Mouse (Mus musculus) stomach, postnatal 0 days (tissue): Measurements from ENCODE around the gene Kcnip4. TPM values are rescaled to one million over a fixed set of nuclear protein-coding genes. Genes with fewer than 3 reads are reported as not detected.

Source experiments
- ATAC-seq: fragments of 200-750 bp; cut with Nextera tagmentation; 2 replicates; pipeline ENCODE4 v1.8.0; 2017; ENCODE audit not compliant: low FRiP score, low TSS enrichment
- DNase-seq: peaks from one replicate; pipeline ENCODE4 v3.0.0-alpha.2; 2016; ENCODE audit warnings: low spot score
- H3K27ac ChIP-seq: fragments of 300-500 bp; sonication (generic); replicated peaks from 2 replicates; pipeline ENCODE4 v1.5.1; 2014; ENCODE audit warnings: mild to moderate bottlenecking, control low read depth
- H3K27me3 ChIP-seq: fragments of 300-500 bp; sonication (generic); 2 replicates; pipeline ENCODE4 v1.6.1; 2014; ENCODE audit warnings: low read length; ENCODE audit not compliant: control insufficient read depth, insufficient read depth
- H3K36me3 ChIP-seq: fragments of 300-500 bp; sonication (generic); 2 replicates; pipeline ENCODE4 v1.6.1; 2014; ENCODE audit warnings: low read length, mixed read lengths; ENCODE audit not compliant: control insufficient read depth, insufficient read depth
- H3K4me1 ChIP-seq: fragments of 300-500 bp; sonication (generic); replicated peaks from 2 replicates; pipeline ENCODE4 v1.6.1; 2014; ENCODE audit warnings: antibody characterized with exemption; ENCODE audit not compliant: control insufficient read depth, insufficient read depth
- H3K4me2 ChIP-seq: fragments of 300-500 bp; sonication (generic); replicated peaks from 2 replicates; pipeline ENCODE4 v1.6.1; 2014; ENCODE audit warnings: low read depth, mild to moderate bottlenecking, control low read depth, moderate library complexity
- H3K4me3 ChIP-seq: fragments of 300-500 bp; sonication (generic); 2 replicates; pipeline ENCODE4 v1.5.1; 2014; ENCODE audit warnings: low read depth, low read length, control low read depth
- H3K9ac ChIP-seq: fragments of 300-500 bp; sonication (generic); 2 replicates; pipeline ENCODE4 v1.6.1; 2014; ENCODE audit warnings: mild to moderate bottlenecking, low read length, control low read depth, mixed read lengths
- H3K9me3 ChIP-seq: fragments of 300-500 bp; sonication (generic); 2 replicates; pipeline ENCODE4 v1.6.1; 2016; ENCODE audit warnings: low read length; ENCODE audit not compliant: control insufficient read depth
- CTCF ChIP-seq: IDR thresholded peaks from 2 replicates; pipeline ENCODE4 v1.5.1; 2016; ENCODE audit warnings: antibody characterized with exemption, low read depth, mild to moderate bottlenecking, moderate library complexity
- EP300 ChIP-seq: optimal IDR thresholded peaks from 2 replicates; pipeline ENCODE3; 2016; ENCODE audit warnings: antibody characterized with exemption
- WGBS: fragments of 180-500 bp; shearing (Covaris S2); extraction: QIAGEN DNeasy Blood & Tissue Kit; methylation state at CpG from one replicate; pipeline ENCODE4 v1.1.7; 2014; 5-methylcytosine and 5-hydroxymethylcytosine counted together
- polyA plus RNA-seq: library from polyadenylated mRNA; unstranded; fragments of >200 nt; fragmentation: Nextera tagmentation; extraction: Ambion mirVana; gene quantifications from 2 replicates; pipeline ENCODE4 v1.2.1, GENCODE M21; 2015

Gene Kcnip4
- polyA plus RNA-seq, 1 experiment from 2014 or later = 1.3 TPM

DNA sequence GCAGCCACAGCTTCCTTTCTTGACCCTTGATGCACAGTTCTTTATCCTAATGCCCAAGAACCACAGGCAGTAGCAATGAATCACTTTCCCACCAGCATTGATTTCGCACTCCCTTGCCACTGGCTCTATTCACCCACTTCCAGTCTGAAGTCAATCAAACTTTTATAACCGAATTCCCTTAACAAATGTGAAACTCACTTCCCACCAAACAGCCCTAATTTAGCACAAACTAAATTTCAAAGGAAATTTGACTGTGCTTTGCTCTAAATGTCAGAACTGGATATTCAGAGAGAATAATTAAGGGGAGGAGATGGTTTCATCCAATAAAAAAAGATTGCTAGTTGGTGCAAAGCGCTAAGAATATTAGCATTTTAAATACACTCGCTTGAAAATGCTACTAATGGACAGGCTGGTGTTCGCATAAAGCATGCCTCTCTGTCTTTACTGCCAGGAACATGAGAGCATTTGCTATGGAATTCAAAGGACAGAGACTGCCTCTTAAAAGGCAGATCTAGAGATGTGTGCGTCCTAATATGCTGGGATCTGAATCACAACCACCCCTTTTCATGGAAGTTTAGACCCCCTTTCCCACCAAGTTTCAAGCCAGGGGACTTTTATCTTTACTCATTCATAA lies 63.9 kb downstream of the Kcnip4 start:
- TF ChIP-seq CTCF (no peak), EP300 (no peak)

DNA sequence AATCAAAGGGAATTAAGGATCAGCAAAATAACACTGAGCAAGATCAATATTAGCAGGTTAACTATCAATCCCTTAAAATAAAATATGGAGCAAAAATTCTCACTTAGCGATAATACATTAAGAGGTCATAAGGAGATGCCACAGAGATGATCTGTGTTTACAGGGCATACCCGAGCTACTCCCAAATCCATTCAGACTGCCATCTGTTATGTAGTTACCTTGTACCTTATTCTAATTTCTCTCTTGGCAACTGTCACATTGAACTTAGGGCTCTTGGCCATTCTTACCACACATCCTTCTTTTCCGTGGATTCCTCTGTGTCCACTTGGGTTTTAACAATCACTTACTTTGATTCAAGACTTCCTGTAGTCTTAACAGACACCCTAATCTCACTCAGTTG lies 71.6 kb downstream of the Kcnip4 start:
- TF ChIP-seq CTCF (no peak), EP300 (no peak)
- Histone ChIP-seq H3K4me2 (no peak overlapping the region), H3K9ac (no peak overlapping the region), H3K4me3 (no peak overlapping the region), H3K27ac (no peak overlapping the region), H3K36me3 (no peaks in the 10 kb centered on the region), H3K4me1 (no peaks in the 10 kb centered on the region), H3K9me3 (no peaks in the 10 kb centered on the region), H3K27me3 (no peaks in the 10 kb centered on the region)
- DNase-seq = no peak
- WGBS = 81% methylated on average over 3 of the region's 3 CpGs
- ATAC-seq = no peak

More for the DNA sequence above, 63.9 kb downstream of the Kcnip4 start:
- Histone ChIP-seq H3K27ac (no peak overlapping the region), H3K27me3 (no peaks in the 10 kb centered on the region), H3K9me3 (no peaks in the 10 kb centered on the region), H3K4me3 (no peak overlapping the region), H3K36me3 (no peaks in the 10 kb centered on the region), H3K9ac (no peak overlapping the region), H3K4me1 (no peaks in the 10 kb centered on the region), H3K4me2 (no peak overlapping the region)
- DNase-seq (no peak), ATAC-seq (no peak)
- 82% methylated on average over 6 of the region's 6 CpGs for WGBS

DNA sequence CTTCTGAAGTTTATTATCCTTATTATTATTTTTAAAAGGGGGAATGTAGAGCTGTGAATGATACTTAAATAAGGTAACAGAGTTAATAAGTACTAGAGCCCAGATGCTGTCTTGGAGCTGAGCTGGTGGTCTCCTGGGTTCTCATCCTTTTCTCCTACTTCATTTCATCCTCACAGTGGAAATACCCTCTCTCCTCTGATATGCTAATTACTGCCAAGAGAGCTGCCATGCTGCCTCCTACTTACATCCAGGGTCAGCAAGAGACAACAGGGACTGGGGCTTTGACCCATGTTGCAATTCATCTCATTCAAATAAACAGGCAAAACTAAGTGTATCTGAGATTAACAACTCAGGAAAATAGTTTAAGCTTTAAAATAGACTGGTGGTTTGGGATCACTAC lies 73.4 kb downstream of the Kcnip4 start:
- H3K9ac ChIP-seq = no peak overlapping the region
- H3K4me2 ChIP-seq = no peak overlapping the region
- TF ChIP-seq EP300 (no peak), CTCF (no peak)
- no peak for DNase-seq
- no peaks in the 10 kb centered on the region for H3K4me1 ChIP-seq
- no peak for ATAC-seq
- no peaks in the 10 kb centered on the region for H3K27me3 ChIP-seq
- H3K36me3 ChIP-seq = no peaks in the 10 kb centered on the region
- H3K27ac ChIP-seq = no peak overlapping the region
- no peak overlapping the region for H3K4me3 ChIP-seq
- H3K9me3 ChIP-seq = no peaks in the 10 kb centered on the region

DNA sequence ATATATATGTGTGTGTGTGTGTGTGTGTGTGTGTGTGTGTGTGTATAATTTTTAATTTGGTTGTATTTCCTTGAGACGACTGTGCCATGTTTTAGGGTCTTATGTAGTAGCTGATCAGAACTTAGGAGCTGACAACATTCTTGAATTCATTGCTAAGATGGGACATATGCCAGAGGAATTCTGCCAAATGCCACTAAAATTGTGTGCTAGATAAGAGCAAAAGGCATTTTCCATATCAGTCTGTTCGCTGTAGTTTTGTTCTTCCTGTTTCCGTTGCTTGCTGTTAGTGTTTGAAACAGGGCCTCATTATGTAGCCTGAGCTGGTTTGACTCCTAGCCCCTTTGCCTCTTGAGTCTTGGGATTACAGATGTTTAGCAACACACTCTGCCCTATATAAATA lies 73.8 kb downstream of the Kcnip4 start:
- no peak overlapping the region for H3K4me2 ChIP-seq
- no peak overlapping the region for H3K27ac ChIP-seq
- no peaks in the 10 kb centered on the region for H3K36me3 ChIP-seq
- no peak overlapping the region for H3K9ac ChIP-seq
- H3K4me1 ChIP-seq = no peaks in the 10 kb centered on the region
- TF ChIP-seq CTCF = no peak
- TF ChIP-seq EP300 = no peak
- ATAC-seq = no peak
- no peaks in the 10 kb centered on the region for H3K27me3 ChIP-seq
- 64% methylated on average over 3 of the region's 3 CpGs for WGBS
- H3K9me3 ChIP-seq = no peaks in the 10 kb centered on the region
- H3K4me3 ChIP-seq = no peak overlapping the region
- no peak for DNase-seq

DNA sequence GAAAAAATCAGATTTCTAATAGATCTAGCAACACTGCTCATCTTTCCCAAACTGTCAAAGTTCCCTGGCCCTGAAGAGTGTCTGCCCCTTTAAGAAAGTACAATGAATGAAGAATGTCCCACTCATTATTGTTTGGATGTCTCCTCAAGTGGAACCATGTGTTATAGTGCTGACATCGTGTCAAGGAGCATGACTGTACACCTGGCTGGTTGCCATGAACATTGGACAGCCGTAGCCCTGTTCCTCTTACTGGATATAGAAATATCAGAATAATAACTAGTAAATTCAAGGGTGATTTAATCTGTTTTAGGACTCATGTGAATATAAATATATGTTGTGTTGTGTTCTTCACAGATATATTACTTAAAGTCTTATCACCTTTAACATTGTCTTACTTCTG lies 87.5 kb downstream of the Kcnip4 start:
- ATAC-seq = no peak
- Histone ChIP-seq H3K27ac (no peak overlapping the region), H3K9ac (no peak overlapping the region), H3K4me3 (no peak overlapping the region), H3K4me1 (no peaks in the 10 kb centered on the region), H3K4me2 (no peak overlapping the region), H3K36me3 (no peaks in the 10 kb centered on the region), H3K9me3 (no peaks in the 10 kb centered on the region), H3K27me3 (no peaks in the 10 kb centered on the region)
- DNase-seq = no peak
- TF ChIP-seq EP300 = no peak
- no peak for TF ChIP-seq CTCF
- 56% methylated on average over 2 of the region's 2 CpGs for WGBS

DNA sequence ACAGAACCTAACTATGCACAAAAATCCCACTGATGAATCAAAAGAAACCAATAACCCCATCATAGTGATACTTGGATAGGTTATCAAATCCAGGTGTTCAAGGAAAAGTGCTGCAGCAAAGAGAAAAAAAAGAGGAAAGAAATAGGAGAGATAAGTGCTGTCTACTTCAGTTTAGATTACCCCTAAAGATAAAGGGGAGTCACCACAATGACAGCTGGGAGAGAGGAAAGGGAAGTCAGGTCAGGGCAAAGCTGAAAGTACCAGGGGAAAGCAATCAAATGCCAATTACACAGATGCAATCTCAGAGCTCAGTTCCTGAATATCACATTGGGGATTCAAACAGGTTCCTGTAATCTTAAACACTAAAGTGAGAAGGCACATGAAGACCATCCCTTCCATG lies 97.0 kb downstream of the Kcnip4 start:
- H3K27ac ChIP-seq = no peak overlapping the region
- H3K4me1 ChIP-seq = no peaks in the 10 kb centered on the region
- no peaks in the 10 kb centered on the region for H3K36me3 ChIP-seq
- TF ChIP-seq CTCF (no peak), EP300 (no peak)
- H3K27me3 ChIP-seq = no peaks in the 10 kb centered on the region
- no peak overlapping the region for H3K9ac ChIP-seq
- no peak for DNase-seq
- no peaks in the 10 kb centered on the region for H3K9me3 ChIP-seq
- no peak overlapping the region for H3K4me3 ChIP-seq
- no peak for ATAC-seq
- H3K4me2 ChIP-seq = no peak overlapping the region
